Mouse (Mus musculus): ENCODE data around the gene Arhgef18.

Arhgef18 gene

GRCm38 (mm10) chr8:3397597-3397996 is 4.8 kb downstream of the Arhgef18 start:
- WGBS = 73% methylated on average over 3 of the region's 3 CpGs

DNA sequence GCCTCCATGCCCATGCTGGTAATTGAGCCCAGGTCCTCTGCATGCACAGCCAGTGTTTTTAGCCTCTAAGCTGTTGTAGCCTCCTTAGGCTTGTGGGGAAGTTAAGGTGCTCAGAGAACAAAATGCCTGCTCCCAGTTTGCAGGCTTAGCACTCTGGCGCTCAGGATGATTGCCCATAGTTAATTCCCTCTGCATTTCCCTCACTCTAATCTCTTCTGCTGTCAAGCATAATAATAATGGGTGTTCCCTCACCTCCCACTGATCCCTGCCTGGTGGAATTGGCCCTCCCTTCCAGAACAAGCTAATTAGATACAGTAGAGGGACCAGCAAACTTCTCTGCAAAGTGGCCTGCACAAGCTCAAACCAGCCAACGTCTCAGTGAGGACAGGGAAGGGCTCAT is 7.7 kb downstream of the Arhgef18 start:
- WGBS = 50% methylated on average over 2 of the region's 2 CpGs

GRCm38 (mm10) chr8:3407417-3407816 is 14.6 kb downstream of the Arhgef18 start:
- 88% methylated on average over 3 of the region's 3 CpGs for WGBS

GRCm38 (mm10) chr8:3411085-3411484 is 18.3 kb downstream of the Arhgef18 start:
- WGBS = 80% methylated on average over 2 of the region's 2 CpGs

- 78% methylated on average over 7 of the region's 7 CpGs for WGBS
Measured at GRCm38 (mm10) chr8:3411901-3412301, 19.1 kb downstream of the Arhgef18 start.

GRCm38 (mm10) chr8:3412816-3413215 is 20.0 kb downstream of the Arhgef18 start:
- WGBS = 93% methylated on average over 1 of the region's 1 CpGs

GRCm38 (mm10) chr8:3414639-3415190 is 21.9 kb downstream of the Arhgef18 start:
- WGBS = 79% methylated on average over 6 of the region's 6 CpGs

GRCm38 (mm10) chr8:3415259-3415658 is 22.5 kb downstream of the Arhgef18 start:
- 71% methylated on average over 4 of the region's 4 CpGs for WGBS

DNA sequence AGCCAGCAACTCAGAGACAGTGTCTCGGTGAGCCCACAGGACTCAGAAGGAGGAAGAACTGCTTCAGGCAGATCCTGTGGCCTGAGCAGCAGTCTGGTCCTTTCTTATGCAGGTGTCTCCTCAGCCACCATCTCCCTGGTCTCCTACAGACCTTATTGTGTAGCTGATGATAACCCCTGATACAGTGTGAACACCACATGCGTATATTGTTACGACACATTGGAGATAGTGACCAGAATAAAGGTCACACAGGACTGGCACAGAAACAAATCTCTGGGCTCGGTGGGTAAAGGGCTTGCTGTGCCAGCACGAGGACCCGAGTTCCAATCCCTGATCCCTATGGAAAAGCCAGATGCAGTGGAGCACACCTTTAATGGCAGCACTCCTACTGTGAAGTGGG is 22.9 kb downstream of the Arhgef18 start:
- 84% methylated on average over 6 of the region's 6 CpGs for WGBS

GRCm38 (mm10) chr8:3416846-3417245 is 24.0 kb downstream of the Arhgef18 start:
- WGBS = 76% methylated on average over 4 of the region's 4 CpGs

GRCm38 (mm10) chr8:3417455-3417854 is 24.6 kb downstream of the Arhgef18 start:
- WGBS = 51% methylated on average over 8 of the region's 8 CpGs

DNA sequence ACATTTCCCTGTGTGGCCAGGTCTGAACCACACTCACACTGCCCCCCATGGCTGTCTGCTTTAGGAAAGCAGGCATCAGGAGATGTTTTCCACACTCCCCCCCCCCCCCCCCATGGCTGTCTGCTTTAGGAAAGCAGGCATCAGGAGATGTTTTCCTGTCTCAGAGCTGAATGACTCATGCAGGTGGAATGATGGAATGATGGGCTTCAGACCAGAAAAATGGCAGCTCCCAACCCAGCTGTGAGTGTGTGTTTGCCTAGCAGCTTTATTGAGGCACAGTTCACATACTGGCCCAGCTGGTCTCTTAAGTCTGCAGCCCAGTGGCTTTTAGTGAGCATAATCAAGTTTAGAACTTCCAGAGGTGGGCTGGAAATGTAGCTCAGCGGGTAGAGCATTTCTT is 25.3 kb downstream of the Arhgef18 start:
- WGBS = 88% methylated on average over 1 of the region's 1 CpGs

- 83% methylated on average over 10 of the region's 10 CpGs for WGBS
Measured at GRCm38 (mm10) chr8:3420105-3420706, 27.4 kb downstream of the Arhgef18 start.

GRCm38 (mm10) chr8:3421507-3421906 is 28.7 kb downstream of the Arhgef18 start:
- 96% methylated on average over 5 of the region's 5 CpGs for WGBS

GRCm38 (mm10) chr8:3425217-3425616 is 32.4 kb downstream of the Arhgef18 start:
- WGBS = 88% methylated on average over 5 of the region's 5 CpGs

- WGBS = 80% methylated on average over 3 of the region's 3 CpGs
Measured at GRCm38 (mm10) chr8:3426211-3426610, 33.4 kb downstream of the Arhgef18 start.

DNA sequence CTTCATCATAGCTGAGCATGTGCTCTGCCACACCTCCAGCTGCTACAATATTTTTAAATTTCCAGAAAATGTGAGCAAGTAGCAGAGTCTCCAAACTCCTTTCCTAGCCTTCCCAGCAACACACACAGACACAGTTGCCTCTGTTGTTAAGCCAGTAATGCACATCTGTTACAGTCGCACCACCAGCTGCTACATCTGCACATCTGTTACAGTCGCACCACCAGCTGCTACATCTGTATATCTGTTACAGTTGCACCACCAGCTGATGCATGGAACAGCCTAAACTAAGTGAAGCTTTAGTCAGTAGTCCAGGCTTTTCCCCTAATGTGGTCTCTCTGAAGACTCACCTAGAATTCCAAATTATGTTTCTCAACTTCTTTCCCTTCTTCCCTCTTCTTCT is 35.6 kb downstream of the Arhgef18 start:
- 56% methylated on average over 2 of the region's 2 CpGs for WGBS

DNA sequence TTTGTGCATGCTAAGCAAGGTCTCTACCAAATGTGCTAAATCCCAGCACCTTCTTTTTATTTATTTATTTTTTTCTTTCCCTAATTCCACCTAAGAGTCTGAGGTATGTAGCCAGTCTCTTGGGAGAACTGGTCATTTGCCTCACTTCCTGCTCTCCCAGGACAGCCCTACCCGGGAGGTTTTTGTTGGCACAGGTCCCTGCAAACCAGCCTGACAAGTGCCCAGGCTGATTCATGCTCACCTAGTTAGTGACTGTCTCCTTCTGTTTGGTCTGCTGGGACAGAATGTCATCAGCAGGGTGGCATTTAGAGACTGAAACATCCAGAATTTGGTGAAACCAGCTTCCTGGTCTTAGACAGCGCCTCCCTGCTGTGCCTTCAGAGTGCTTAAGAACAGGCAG is 37.2 kb downstream of the Arhgef18 start:
- 45% methylated on average over 2 of the region's 2 CpGs for WGBS

- WGBS = 86% methylated on average over 3 of the region's 3 CpGs
Measured at GRCm38 (mm10) chr8:3431113-3431512, 38.3 kb downstream of the Arhgef18 start.

DNA sequence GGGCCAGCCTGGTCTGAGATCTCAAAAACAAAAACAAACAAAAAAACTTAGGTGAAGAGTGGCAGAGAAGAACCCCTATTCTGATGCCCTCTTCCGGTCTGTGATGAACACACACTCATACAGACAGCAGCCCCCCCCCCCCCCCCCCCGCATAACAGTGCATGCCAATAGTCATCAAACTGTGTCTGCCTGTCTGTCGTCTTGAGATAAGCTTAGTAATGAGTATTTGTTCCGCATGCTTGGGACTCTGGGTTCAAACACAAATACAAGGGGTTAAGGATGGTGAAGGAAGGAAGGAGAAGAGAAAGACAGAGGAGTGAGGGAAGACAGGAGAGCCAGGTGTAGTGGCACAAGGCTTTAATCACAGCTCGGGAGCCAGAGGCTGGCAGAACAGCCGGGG is 43.7 kb downstream of the Arhgef18 start:
- 85% methylated on average over 6 of the region's 6 CpGs for WGBS

GRCm38 (mm10) chr8:3439510-3439909 is 46.7 kb downstream of the Arhgef18 start:
- WGBS = 80% methylated on average over 12 of the region's 12 CpGs

GRCm38 (mm10) chr8:3449226-3449625 is 56.4 kb downstream of the Arhgef18 start:
- WGBS = 91% methylated on average over 2 of the region's 2 CpGs

DNA sequence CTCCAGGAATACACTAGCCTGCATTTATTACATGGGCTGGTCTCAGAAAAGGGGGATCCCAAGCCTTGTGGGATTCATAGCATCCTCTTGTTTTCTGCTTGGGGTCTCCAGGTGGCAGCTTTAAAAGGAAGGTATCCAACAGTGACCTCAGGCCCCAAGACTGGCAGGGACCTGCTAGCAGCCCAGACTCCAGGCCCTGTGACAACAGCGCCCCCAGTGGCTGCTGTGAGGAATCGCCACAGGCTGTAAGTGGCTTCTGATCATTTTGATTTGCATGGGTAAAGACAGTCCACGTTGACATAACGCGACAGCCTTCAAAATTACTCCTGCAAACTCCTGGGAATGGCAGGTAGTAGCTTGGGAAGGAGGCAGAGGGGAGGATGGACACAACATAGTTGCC is 57.9 kb downstream of the Arhgef18 start:
- 36% methylated on average over 5 of the region's 5 CpGs for WGBS

- WGBS = 96% methylated on average over 25 of the region's 25 CpGs
Measured at GRCm38 (mm10) chr8:3451992-3452391, 59.2 kb downstream of the Arhgef18 start.

Data from cerebral cortex, adult 2 months (tissue).